Mouse (Mus musculus): ENCODE measurements around the gene Rrp12. TPM values are rescaled to one million over a fixed set of nuclear protein-coding genes. Genes with fewer than 3 reads are reported as not detected.
"Not testable (repeated sequence)": the region's sequence is repeated elsewhere in the genome, so short reads cannot be mapped to it uniquely, and the experiment has no call there.

Rrp12 gene
- polyA plus RNA-seq, 1 experiment from 2014 or later = 2.9 TPM

- WGBS = 76% methylated on average over 4 of the region's 4 CpGs
- no peaks in the 10 kb centered on the region for H3K27me3 ChIP-seq (replicated peaks; ENCODE audit: insufficient read depth, low read length)
- no peaks in the 10 kb centered on the region for H3K36me3 ChIP-seq (ENCODE audit: insufficient read depth, low read length)
- no peak overlapping the region for H3K27ac ChIP-seq (ENCODE audit: low read length)
- no peaks in the 10 kb centered on the region for H3K9me3 ChIP-seq (ENCODE audit: low read length)
- ATAC-seq (no peak), DNase-seq (ENCODE audit: low spot score) (no peak)
- no peak overlapping the region for H3K9ac ChIP-seq (replicated peaks; ENCODE audit: low read depth)
- H3K4me1 ChIP-seq (ENCODE audit: insufficient read depth, low read depth, low read length) = no peaks in the 10 kb centered on the region
- TF ChIP-seq CTCF (IDR thresholded peaks at IDR 0.05) (no peak), EP300 (IDR thresholded peaks at IDR 0.05) (no peak)
- no peak overlapping the region for H3K4me2 ChIP-seq (replicated peaks; ENCODE audit: low read depth, low read length)
- no peak overlapping the region for H3K4me3 ChIP-seq (ENCODE audit: low read depth, low read length)
Measured at GRCm38 (mm10) chr19:41852423-41852822, 43.5 kb downstream of the Rrp12 start.

- no peaks in the 10 kb centered on the region for H3K9me3 ChIP-seq (ENCODE audit: low read length)
- no peak overlapping the region for H3K4me2 ChIP-seq (replicated peaks; ENCODE audit: low read depth, low read length)
- H3K4me1 ChIP-seq (ENCODE audit: insufficient read depth, low read depth, low read length) = peaks cover 4% of the 10 kb centered on the region; the same call in 1 of the 2 replicates
- no peaks in the 10 kb centered on the region for H3K36me3 ChIP-seq (ENCODE audit: insufficient read depth, low read length)
- DNase-seq (ENCODE audit: low spot score) (no peak), ATAC-seq (no peak)
- H3K27ac ChIP-seq (ENCODE audit: low read length) = no peak overlapping the region
- H3K9ac ChIP-seq (replicated peaks; ENCODE audit: low read depth) = no peak overlapping the region
- H3K27me3 ChIP-seq (replicated peaks; ENCODE audit: insufficient read depth, low read length) = no peaks in the 10 kb centered on the region
- TF ChIP-seq EP300 (IDR thresholded peaks at IDR 0.05) (no peak), CTCF (IDR thresholded peaks at IDR 0.05) (no peak)
- H3K4me3 ChIP-seq (ENCODE audit: low read depth, low read length) = no peak overlapping the region
- 39% methylated on average over 14 of the region's 14 CpGs for WGBS
Measured at GRCm38 (mm10) chr19:41850719-41851543, 45.0 kb downstream of the Rrp12 start.

GRCm38 (mm10) chr19:41850021-41850718, 45.8 kb downstream of the Rrp12 start:
- Histone ChIP-seq H3K27ac (ENCODE audit: low read length) (no peak overlapping the region), H3K4me3 (ENCODE audit: low read depth, low read length) (no peak overlapping the region), H3K9ac (replicated peaks; ENCODE audit: low read depth) (no peak overlapping the region), H3K27me3 (replicated peaks; ENCODE audit: insufficient read depth, low read length) (no peaks in the 10 kb centered on the region), H3K9me3 (ENCODE audit: low read length) (no peaks in the 10 kb centered on the region), H3K36me3 (ENCODE audit: insufficient read depth, low read length) (no peaks in the 10 kb centered on the region), H3K4me1 (ENCODE audit: insufficient read depth, low read depth, low read length) (peaks cover 4% of the 10 kb centered on the region; the same call in 1 of the 2 replicates), H3K4me2 (replicated peaks; ENCODE audit: low read depth, low read length) (no peak overlapping the region)
- no peak for TF ChIP-seq EP300 (IDR thresholded peaks at IDR 0.05)
- TF ChIP-seq CTCF (IDR thresholded peaks at IDR 0.05) = no peak
- ATAC-seq (no peak), DNase-seq (ENCODE audit: low spot score) (no peak)
- WGBS = 31% methylated on average over 6 of the region's 6 CpGs

DNA sequence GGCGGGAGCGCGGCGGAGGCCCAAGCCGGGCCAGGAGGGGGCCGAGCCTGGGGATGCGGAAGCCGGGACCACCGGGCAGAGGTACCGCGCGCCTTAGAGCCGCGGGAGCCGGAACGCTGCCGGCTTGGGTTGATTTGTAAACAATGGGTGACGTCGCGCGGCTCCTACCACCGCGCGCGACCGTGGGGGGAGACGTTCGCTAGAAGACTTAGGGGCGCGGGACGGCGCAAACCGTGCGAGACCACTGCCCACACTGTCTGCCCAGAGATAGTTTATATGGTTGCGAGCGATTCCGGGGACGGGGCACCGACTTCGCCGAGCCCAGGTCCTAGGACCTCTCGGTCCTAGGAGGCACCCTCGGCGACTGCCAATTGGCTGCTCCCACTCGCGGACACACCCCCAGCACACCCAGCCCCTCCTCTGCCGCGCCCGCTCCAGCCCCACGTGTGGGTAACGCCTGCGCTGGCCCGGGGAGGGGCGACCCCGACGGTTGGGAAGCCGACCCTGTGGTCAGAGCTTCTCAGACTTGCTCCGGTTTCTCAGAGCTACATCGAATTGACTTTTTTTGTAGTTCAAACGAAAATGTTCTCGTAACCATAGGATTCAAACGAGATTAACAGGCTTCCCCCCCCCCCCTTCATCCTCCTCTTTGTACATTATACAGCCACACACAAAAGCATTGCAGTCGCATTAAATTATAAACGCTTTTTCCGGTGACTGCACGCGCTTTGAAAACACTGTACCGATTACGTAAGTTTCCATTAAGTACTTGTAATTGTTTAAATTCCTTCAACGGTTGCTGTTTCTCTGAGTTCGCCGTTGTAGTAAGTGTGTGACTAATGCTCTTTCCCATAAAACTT, 47.8 kb downstream of the Rrp12 start, which contains the start of gene Frat2:
Gene Frat2, minus strand, starts transcription at position 141 of the 860 bp plus-strand sequence.
- DNase-seq (ENCODE audit: low spot score) = peak; percentile 96

GRCm38 (mm10) chr19:41847614-41847991, 48.4 kb downstream of the Rrp12 start:
- Histone ChIP-seq H3K4me2 (replicated peaks; ENCODE audit: low read depth, low read length) (peak overlapping the region; percentile 97), H3K4me3 (ENCODE audit: low read depth, low read length) (peak overlapping the region; percentile 79), H3K9ac (replicated peaks; ENCODE audit: low read depth) (peak overlapping the region; percentile 78), H3K27ac (ENCODE audit: low read length) (peak overlapping the region; percentile 94)
- H3K9me3 ChIP-seq (ENCODE audit: low read length); H3K36me3 ChIP-seq (ENCODE audit: insufficient read depth, low read length); H3K4me1 ChIP-seq (ENCODE audit: insufficient read depth, low read depth, low read length); H3K27me3 ChIP-seq (replicated peaks; ENCODE audit: insufficient read depth, low read length): not testable (repeated sequence)
- peak; percentile 48 for ATAC-seq
- peak; percentile 65 for DNase-seq (ENCODE audit: low spot score)
- WGBS = under 1% methylated on average over 39 of the region's 53 CpGs

More for the DNA sequence above, 47.8 kb downstream of the Rrp12 start, which contains the start of gene Frat2:
- Histone ChIP-seq H3K9me3 (ENCODE audit: low read length) (no peaks in the 10 kb centered on the region), H3K36me3 (ENCODE audit: insufficient read depth, low read length) (no peaks in the 10 kb centered on the region), H3K27me3 (replicated peaks; ENCODE audit: insufficient read depth, low read length) (no peaks in the 10 kb centered on the region), H3K4me1 (ENCODE audit: insufficient read depth, low read depth, low read length) (peaks cover 4% of the 10 kb centered on the region; the same call in 1 of the 2 replicates), H3K4me2 (replicated peaks; ENCODE audit: low read depth, low read length) (peak within 1 kb of the TSS; percentile 97), H3K9ac (replicated peaks; ENCODE audit: low read depth) (peak within 1 kb of the TSS; percentile 78), H3K27ac (ENCODE audit: low read length) (peak within 1 kb of the TSS; percentile 94), H3K4me3 (ENCODE audit: low read depth, low read length) (peak within 1 kb of the TSS; percentile 79)
- TF ChIP-seq CTCF (IDR thresholded peaks at IDR 0.05) (no peak), EP300 (IDR thresholded peaks at IDR 0.05) (peak; percentile 97)
- under 1% methylated on average over 69 of the region's 72 CpGs for WGBS
- ATAC-seq = peak; percentile 96
